Mouse (Mus musculus) hindbrain, embryonic 11.5 days (tissue): ENCODE results near the gene Dlgap1. TPM values are rescaled to one million over a fixed set of nuclear protein-coding genes. Genes with fewer than 3 reads are reported as not detected.

Experiments
- ATAC-seq: fragments of 200-750 bp; cut with Nextera tagmentation; 2 replicates; pipeline ENCODE4 v1.8.0; 2017; ENCODE audit warnings: mild to moderate bottlenecking, moderate TSS enrichment, moderate library complexity; ENCODE audit not compliant: low FRiP score
- DNase-seq: peaks from one replicate; pipeline ENCODE4 v3.0.0-alpha.2; 2015; ENCODE audit warnings: low spot score
- H3K27ac ChIP-seq: fragments of 300-500 bp; sonication (generic); 2 replicates; pipeline ENCODE4 v1.5.1; 2014; ENCODE audit warnings: mild to moderate bottlenecking, low read depth, low read length
- H3K27me3 ChIP-seq: fragments of 300-500 bp; sonication (generic); 2 replicates; pipeline ENCODE4 v1.6.1; 2014; ENCODE audit warnings: mild to moderate bottlenecking, low read length, moderate library complexity, mixed read lengths; ENCODE audit not compliant: control insufficient read depth, insufficient read depth
- H3K36me3 ChIP-seq: fragments of 300-500 bp; sonication (generic); 2 replicates; pipeline ENCODE4 v1.6.1; 2014; ENCODE audit warnings: mild to moderate bottlenecking, low read length, moderate library complexity, mixed read lengths; ENCODE audit not compliant: control insufficient read depth, insufficient read depth
- H3K4me1 ChIP-seq: fragments of 300-500 bp; sonication (generic); replicated peaks from 2 replicates; pipeline ENCODE4 v1.6.1; 2014; ENCODE audit warnings: low read length, mixed read lengths; ENCODE audit not compliant: control insufficient read depth, insufficient read depth
- H3K4me2 ChIP-seq: fragments of 300-500 bp; sonication (generic); replicated peaks from 2 replicates; pipeline ENCODE4 v1.6.1; 2014; ENCODE audit warnings: mild to moderate bottlenecking, low read depth, low read length
- H3K4me3 ChIP-seq: fragments of 300-500 bp; sonication (generic); 2 replicates; pipeline ENCODE4 v1.5.1; 2014; ENCODE audit warnings: low read depth, low read length
- H3K9ac ChIP-seq: fragments of 300-500 bp; sonication (generic); 2 replicates; pipeline ENCODE4 v1.6.1; 2014; ENCODE audit warnings: low read depth, low read length
- H3K9me3 ChIP-seq: fragments of 300-500 bp; sonication (generic); 2 replicates; pipeline ENCODE4 v1.6.1; 2016; ENCODE audit warnings: low read length; ENCODE audit not compliant: control insufficient read depth
- WGBS: fragments of 180-500 bp; shearing (Covaris S2); extraction: QIAGEN DNeasy Blood & Tissue Kit; methylation state at CpG from one replicate; pipeline ENCODE4 v1.1.7; 2014; 5-methylcytosine and 5-hydroxymethylcytosine counted together
- polyA plus RNA-seq: library from polyadenylated mRNA; unstranded; fragments of >200 nt; fragmentation: Nextera tagmentation; extraction: Ambion mirVana; gene quantifications from 2 replicates; pipeline ENCODE4 v1.2.1, GENCODE M21; 2014

Gene Dlgap1
- polyA plus RNA-seq, 1 experiment from 2014 or later: 4.4 TPM

- H3K9me3 ChIP-seq: no peaks in the 10 kb centered on the region
- ATAC-seq (no peak), DNase-seq (no peak)
- WGBS: 94% methylated on average over 4 of the region's 4 CpGs
- no peaks in the 10 kb centered on the region for H3K36me3 ChIP-seq
- no peak overlapping the region for H3K4me3 ChIP-seq
- H3K4me1 ChIP-seq: no peaks in the 10 kb centered on the region
- H3K4me2 ChIP-seq: no peak overlapping the region
- no peaks in the 10 kb centered on the region for H3K27me3 ChIP-seq
- no peak overlapping the region for H3K9ac ChIP-seq
- H3K27ac ChIP-seq: no peak overlapping the region
Observed at GRCm38 (mm10) chr17:70088220-70088619, 119.3 kb downstream of the Dlgap1 start.

GRCm38 (mm10) chr17:70090737-70091136 is 121.9 kb downstream of the Dlgap1 start:
- Histone ChIP-seq H3K4me2 (no peak overlapping the region), H3K27me3 (no peaks in the 10 kb centered on the region), H3K4me1 (no peaks in the 10 kb centered on the region), H3K36me3 (no peaks in the 10 kb centered on the region), H3K4me3 (no peak overlapping the region), H3K9me3 (no peaks in the 10 kb centered on the region), H3K27ac (no peak overlapping the region), H3K9ac (no peak overlapping the region)
- no peak for DNase-seq
- ATAC-seq: no peak
- WGBS: 88% methylated on average over 2 of the region's 2 CpGs

- WGBS: 78% methylated on average over 2 of the region's 2 CpGs
- no peak for ATAC-seq
Observed at GRCm38 (mm10) chr17:70129151-70129550, 160.3 kb downstream of the Dlgap1 start.

GRCm38 (mm10) chr17:70169831-70170230 is 201.0 kb downstream of the Dlgap1 start:
- 84% methylated on average over 2 of the region's 2 CpGs for WGBS

More at GRCm38 (mm10) chr17:70129151-70129550, 160.3 kb downstream of the Dlgap1 start:
- Histone ChIP-seq H3K27ac (no peak overlapping the region), H3K4me3 (no peak overlapping the region), H3K9me3 (no peaks in the 10 kb centered on the region), H3K36me3 (no peaks in the 10 kb centered on the region), H3K9ac (no peak overlapping the region), H3K4me2 (no peak overlapping the region), H3K27me3 (no peaks in the 10 kb centered on the region), H3K4me1 (no peaks in the 10 kb centered on the region)
- DNase-seq: no peak

GRCm38 (mm10) chr17:70172500-70173036 is 203.7 kb downstream of the Dlgap1 start:
- Histone ChIP-seq H3K4me1 (no peaks in the 10 kb centered on the region), H3K4me2 (no peak overlapping the region), H3K27me3 (no peaks in the 10 kb centered on the region), H3K4me3 (no peak overlapping the region), H3K9ac (no peak overlapping the region), H3K27ac (no peak overlapping the region), H3K9me3 (no peaks in the 10 kb centered on the region), H3K36me3 (no peaks in the 10 kb centered on the region)
- 73% methylated on average over 9 of the region's 9 CpGs for WGBS
- ATAC-seq (0 out of 2 replicates have a peak, but pooled peaks have one; percentile 51), DNase-seq (no peak)

More at GRCm38 (mm10) chr17:70169831-70170230, 201.0 kb downstream of the Dlgap1 start:
- Histone ChIP-seq H3K9me3 (no peaks in the 10 kb centered on the region), H3K27ac (no peak overlapping the region), H3K36me3 (no peaks in the 10 kb centered on the region), H3K4me3 (no peak overlapping the region), H3K27me3 (no peaks in the 10 kb centered on the region), H3K4me1 (no peaks in the 10 kb centered on the region), H3K4me2 (no peak overlapping the region), H3K9ac (no peak overlapping the region)
- ATAC-seq (no peak), DNase-seq (no peak)

GRCm38 (mm10) chr17:70173916-70174315 is 205.0 kb downstream of the Dlgap1 start:
- H3K27ac ChIP-seq: no peak overlapping the region
- DNase-seq (no peak), ATAC-seq (no peak)
- H3K4me3 ChIP-seq: no peak overlapping the region
- H3K27me3 ChIP-seq: no peaks in the 10 kb centered on the region
- H3K4me1 ChIP-seq: no peaks in the 10 kb centered on the region
- H3K36me3 ChIP-seq: no peaks in the 10 kb centered on the region
- no peak overlapping the region for H3K4me2 ChIP-seq
- no peak overlapping the region for H3K9ac ChIP-seq
- WGBS: 92% methylated on average over 6 of the region's 6 CpGs
- H3K9me3 ChIP-seq: no peaks in the 10 kb centered on the region

- ATAC-seq (no peak), DNase-seq (no peak)
- no peak overlapping the region for H3K4me3 ChIP-seq
- 93% methylated on average over 6 of the region's 6 CpGs for WGBS
- no peaks in the 10 kb centered on the region for H3K4me1 ChIP-seq
- no peaks in the 10 kb centered on the region for H3K9me3 ChIP-seq
- no peak overlapping the region for H3K9ac ChIP-seq
- H3K27ac ChIP-seq: no peak overlapping the region
- no peaks in the 10 kb centered on the region for H3K36me3 ChIP-seq
- no peaks in the 10 kb centered on the region for H3K27me3 ChIP-seq
- no peak overlapping the region for H3K4me2 ChIP-seq
Observed at GRCm38 (mm10) chr17:70191228-70191627, 222.4 kb downstream of the Dlgap1 start.

- H3K36me3 ChIP-seq: no peaks in the 10 kb centered on the region
- H3K27ac ChIP-seq: no peak overlapping the region
- DNase-seq (no peak), ATAC-seq (no peak)
- no peak overlapping the region for H3K4me2 ChIP-seq
- no peaks in the 10 kb centered on the region for H3K27me3 ChIP-seq
- H3K9ac ChIP-seq: no peak overlapping the region
- 74% methylated on average over 3 of the region's 3 CpGs for WGBS
- H3K4me1 ChIP-seq: no peaks in the 10 kb centered on the region
- no peaks in the 10 kb centered on the region for H3K9me3 ChIP-seq
- H3K4me3 ChIP-seq: no peak overlapping the region
Observed at GRCm38 (mm10) chr17:70222891-70223290, 254.0 kb downstream of the Dlgap1 start.

- no peaks in the 10 kb centered on the region for H3K4me1 ChIP-seq
- 85% methylated on average over 7 of the region's 7 CpGs for WGBS
Observed at GRCm38 (mm10) chr17:70247342-70247741, 278.5 kb downstream of the Dlgap1 start.

More at GRCm38 (mm10) chr17:70247342-70247741, 278.5 kb downstream of the Dlgap1 start:
- no peak overlapping the region for H3K9ac ChIP-seq
- H3K4me2 ChIP-seq: no peak overlapping the region
- ATAC-seq (no peak), DNase-seq (no peak)
- H3K27ac ChIP-seq: no peak overlapping the region
- H3K4me3 ChIP-seq: no peak overlapping the region
- H3K27me3 ChIP-seq: no peaks in the 10 kb centered on the region
- no peaks in the 10 kb centered on the region for H3K36me3 ChIP-seq
- H3K9me3 ChIP-seq: no peaks in the 10 kb centered on the region
